Mouse (Mus musculus) megakaryocyte progenitor cell, adult 5-6 weeks (primary cell): ENCODE measurements around the gene Mpv17l2. TPM values are rescaled to one million over a fixed set of nuclear protein-coding genes. Genes with fewer than 3 reads are reported as not detected.

Experiments
- ATAC-seq: replicated peaks from 2 replicates; pipeline ENCODE4 v1.8.0; 2016; ENCODE audit warnings: mild to moderate bottlenecking, moderate TSS enrichment, inconsistent platforms; ENCODE audit not compliant: poor library complexity
- total RNA-seq, 2 experiments: library from RNA; stranded (forward) in 1 of 2; stranded (reverse) in 1 of 2; fragments of 157-497, 149-512 nt in 1 of 2; fragments of 200-1000 nt in 1 of 2; gene quantifications; 2 replicates each; pipeline versions ENCODE4 v1.2.3 to v1.2.4; 2015 to 2017

The Mpv17l2 gene
- total RNA-seq, 2 experiments from 2014 or later = 10.2 to 41.4 TPM

DNA sequence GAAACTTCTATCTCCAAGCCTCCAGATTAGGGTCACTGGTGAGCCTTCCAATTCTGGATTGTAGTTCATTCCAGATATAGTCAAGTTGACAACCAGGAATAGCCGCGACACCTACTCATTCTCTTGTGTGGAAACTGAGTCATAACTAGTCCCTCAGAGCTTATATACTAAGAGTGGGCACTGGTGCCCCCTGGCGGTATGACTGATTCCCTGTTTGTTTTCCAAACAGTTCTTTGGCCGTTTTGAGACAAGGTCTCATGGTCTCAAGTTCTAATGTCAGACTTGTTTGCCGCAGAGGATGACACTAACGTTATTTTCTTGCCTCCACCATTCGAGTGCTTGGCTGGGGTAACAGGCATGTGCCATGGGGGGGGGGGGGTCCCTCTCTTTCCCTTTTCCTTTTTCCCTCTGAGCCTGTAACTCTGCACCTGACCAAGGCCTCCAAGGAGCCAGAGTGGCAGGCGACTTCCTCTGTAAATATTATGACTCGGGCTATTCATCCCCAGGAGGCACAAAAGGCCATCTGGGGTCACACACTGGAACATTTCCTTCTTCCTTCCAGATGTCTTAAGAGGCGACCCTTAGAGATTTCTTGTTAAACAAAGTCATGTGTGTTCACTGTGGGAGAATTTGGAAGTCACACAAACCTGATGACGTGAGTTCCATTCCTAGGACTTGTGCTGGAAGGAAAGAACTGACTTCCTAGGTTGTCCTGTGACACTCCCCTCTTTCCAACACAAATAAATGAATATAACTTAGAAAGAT is 8.6 kb downstream of the Mpv17l2 start:
- ATAC-seq = no peak

DNA sequence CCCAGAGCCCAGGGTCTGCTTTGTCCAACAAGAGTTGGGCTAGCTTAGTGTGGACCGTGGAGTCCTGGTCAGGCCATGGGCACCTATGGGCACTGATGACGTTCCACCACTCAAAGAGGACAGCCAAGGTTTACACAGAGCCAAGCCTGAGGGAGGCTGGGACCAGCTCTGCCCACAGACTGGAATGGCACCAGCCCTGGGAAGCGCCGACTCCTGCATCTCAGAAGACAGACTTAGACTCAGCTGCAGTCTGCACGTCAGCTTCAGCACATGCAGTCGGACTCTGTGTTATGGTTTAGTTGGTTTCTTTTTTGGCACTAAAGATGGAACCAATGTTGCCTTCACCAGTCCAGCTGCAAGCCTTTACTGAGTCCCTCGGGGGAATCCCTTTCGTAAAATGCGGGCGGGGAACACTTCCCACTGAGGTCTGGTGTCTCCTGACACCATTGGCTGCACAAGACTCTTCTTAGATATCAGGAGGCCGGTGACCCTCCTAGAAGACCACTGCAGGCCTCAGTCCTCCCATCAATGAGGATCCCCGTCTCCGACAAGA is 10.5 kb downstream of the Mpv17l2 start:
- no peak for ATAC-seq

- ATAC-seq = no peak
Measured at GRCm38 (mm10) chr8:70749097-70749674, 11.6 kb downstream of the Mpv17l2 start.

- ATAC-seq = no peak
Measured at GRCm38 (mm10) chr8:70748246-70749096, 12.3 kb downstream of the Mpv17l2 start.

- ATAC-seq = no peak
Measured at GRCm38 (mm10) chr8:70747211-70747890, 13.4 kb downstream of the Mpv17l2 start.

DNA sequence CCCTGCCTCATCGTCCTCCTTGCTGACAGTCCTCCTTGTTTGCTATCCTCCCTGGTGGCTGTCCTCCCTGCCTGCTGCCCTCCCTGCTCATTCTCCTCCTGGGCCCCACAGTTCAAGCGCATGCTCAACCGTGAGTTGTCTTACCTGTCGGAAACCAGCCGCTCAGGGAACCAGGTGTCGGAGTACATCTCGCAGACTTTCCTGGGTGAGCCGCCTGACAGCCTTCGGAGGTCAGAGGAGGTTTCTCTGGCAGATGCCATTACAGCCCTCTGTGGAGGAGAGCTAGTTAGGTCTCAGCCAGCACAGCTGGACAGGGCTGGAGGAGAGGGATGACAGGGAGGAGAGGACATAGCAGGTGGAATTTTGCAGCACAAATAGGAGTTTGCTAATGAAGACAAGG is 14.1 kb downstream of the Mpv17l2 start:
- no peak for ATAC-seq

DNA sequence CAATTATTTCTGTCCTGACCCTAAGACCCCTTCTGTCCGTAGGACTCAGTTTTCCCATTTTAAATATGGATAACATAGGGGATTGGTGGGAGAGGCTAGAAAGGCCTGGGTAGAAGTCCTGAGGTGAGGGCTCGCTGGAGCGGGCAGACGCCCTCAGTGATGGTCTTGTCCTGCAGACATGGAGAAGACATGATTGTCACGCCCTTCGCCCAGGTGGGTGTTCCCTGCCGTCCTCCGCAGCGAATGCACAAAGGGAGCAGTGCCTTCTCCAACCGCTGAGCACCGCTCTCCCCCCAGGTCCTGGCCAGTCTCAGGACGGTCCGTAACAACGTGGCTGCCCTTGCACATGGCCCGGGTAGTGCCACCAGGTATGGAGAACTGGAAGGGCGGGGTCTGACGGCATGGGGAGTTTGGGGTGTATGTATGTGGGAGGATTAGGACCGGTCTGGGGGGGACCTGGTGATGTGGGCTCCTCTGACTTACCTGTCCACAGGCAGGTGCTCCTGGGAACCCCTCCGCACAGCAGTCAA is 15.0 kb downstream of the Mpv17l2 start:
- no peak for ATAC-seq

- ATAC-seq = no peak
Measured at GRCm38 (mm10) chr8:70744806-70745205, 15.9 kb downstream of the Mpv17l2 start.

DNA sequence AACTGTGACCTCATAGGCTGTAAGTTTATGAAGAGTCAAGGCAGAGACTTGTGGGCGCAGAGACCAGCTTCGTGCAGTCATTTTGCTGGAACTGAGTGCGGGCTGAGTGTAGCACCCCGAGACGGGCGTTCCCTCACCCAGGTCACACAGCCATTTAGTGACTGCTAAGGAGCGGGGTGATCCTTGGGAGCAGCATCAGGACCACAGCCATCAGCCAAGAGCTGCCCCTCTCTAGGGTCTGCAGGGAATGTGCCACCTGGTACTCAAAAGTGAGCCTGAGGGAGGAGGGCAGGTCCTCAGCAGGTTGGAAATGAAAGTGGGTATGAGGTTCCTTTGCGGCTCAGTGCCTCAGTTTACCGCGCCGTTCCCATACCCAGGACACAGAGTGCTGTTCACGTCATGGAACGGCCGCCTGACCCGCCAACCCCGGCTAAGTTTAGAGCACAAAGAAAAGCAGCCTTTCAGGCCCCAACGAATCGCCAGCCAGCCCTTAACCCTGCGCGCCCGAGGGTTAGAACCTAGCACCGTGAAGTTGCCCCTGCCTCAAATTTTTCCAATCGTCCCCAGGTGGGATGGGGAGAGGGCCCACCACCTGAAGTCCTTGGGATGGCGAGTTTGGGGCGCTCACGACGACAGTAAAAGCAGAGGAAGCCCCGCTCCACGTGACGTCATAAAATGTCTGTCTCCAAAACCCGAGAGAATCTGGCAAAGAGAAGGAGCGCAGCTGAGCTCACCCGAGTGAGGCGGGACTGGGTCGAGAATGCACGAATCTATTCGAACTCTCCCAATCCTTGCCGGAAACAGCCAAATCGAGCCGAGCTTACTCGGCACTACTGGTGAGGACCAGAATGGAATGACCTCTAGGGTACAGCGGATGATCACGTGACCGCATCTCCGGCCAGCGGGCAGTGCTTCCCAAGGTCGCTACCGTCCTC is 16.8 kb downstream of the Mpv17l2 start:
- 0 out of 2 replicates have a peak, but pooled peaks have one; percentile 26 for ATAC-seq

DNA sequence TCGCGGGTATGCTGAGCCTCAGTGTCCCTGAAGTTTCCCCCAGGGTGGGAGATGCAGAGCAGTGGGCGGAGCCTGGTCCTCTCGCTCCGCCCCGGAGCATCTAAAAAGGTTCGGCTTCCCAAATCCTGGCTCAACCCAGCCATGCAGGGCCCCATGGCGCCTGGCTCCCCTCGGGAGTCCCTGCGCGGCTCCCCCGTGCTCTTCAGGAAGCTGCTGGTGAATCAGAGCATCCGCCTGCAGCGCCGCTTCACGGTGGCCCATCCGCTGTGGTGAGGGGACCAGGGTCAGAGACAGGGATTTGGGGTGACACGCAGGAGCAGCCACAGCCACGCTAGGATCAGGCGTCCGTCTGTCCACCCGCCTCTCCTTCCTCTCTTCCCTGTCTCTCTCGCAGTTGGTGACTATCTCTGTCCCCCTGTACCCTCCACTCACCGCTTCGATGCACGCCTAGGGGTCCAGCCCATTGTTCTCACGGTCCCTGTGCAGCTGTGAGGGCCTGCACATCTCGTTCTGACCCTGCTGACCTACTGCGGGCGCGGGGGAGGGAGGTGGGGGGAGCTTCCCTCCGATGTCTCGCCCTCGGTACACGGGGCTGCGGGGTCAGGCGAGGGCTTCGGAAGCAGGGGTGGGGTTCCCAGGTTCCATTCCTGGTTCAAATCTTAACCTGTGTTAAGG is 17.6 kb downstream of the Mpv17l2 start:
- no peak; the same call in 1 of the 2 replicates for ATAC-seq

- ATAC-seq = no peak
Measured at GRCm38 (mm10) chr8:70742176-70742575, 18.6 kb downstream of the Mpv17l2 start.

DNA sequence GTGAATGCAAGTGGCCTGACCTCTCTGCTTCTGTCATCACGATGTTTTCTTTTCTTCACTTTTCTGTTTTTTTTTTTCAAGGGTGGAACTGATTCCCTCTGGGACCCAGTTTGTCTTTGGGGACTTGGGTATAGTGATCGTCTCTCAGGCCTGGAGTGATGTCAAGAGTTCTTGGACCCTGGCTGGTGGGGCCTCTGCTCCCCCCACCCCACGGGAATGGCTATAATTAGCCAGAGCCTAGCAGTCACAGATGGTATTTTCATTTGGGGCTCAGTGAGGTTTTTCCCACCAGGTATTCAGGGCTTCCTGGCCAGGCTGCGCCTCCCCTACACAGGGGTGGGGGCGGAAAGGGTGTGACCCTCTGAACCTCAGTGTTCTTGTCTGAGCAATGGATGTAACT is 19.1 kb downstream of the Mpv17l2 start:
- ATAC-seq = no peak

DNA sequence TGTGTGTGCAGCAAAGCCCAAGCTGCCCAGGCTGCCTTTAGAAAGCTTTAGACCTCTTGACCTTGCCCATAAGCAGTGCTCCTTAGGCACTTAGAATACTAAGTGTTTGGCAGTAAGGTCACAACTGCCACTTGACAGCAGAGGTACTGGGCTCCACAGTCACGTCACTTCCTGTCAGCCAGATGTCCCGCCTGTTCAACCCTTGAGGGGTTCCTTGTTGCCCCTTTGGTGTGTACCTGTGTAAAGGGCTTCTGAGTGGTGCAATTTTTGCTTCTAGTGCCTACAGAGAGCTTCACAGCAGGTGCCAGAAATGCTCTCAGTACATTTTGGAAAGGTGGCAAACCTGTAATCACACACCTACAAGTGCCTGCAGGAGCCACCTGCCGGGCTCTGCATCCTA is 22.5 kb downstream of the Mpv17l2 start:
- no peak for ATAC-seq

- ATAC-seq = no peak
Measured at GRCm38 (mm10) chr8:70737705-70738104, 23.0 kb downstream of the Mpv17l2 start.

DNA sequence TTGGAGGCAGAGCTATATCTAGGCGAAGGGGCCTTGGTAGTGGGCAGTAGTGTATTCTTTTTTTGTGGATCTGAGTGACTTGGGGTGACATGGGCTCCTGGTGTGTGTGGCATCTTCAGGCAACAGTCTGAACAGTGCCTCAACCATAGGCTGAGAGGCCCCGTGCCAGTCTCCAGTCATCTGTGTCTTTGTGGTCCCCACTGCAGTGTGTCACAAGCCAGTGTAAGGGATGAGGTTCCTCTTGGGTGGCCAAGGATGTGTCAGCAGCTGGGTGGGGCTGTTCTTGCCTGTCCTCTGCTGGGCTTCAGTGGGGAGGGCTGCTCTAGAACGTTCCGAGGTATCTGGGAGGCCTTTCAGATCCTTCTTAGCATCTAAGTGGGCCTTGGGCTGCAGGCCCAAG is 29.8 kb downstream of the Mpv17l2 start:
- ATAC-seq = 0 out of 2 replicates have a peak, but pooled peaks have one; percentile 15

DNA sequence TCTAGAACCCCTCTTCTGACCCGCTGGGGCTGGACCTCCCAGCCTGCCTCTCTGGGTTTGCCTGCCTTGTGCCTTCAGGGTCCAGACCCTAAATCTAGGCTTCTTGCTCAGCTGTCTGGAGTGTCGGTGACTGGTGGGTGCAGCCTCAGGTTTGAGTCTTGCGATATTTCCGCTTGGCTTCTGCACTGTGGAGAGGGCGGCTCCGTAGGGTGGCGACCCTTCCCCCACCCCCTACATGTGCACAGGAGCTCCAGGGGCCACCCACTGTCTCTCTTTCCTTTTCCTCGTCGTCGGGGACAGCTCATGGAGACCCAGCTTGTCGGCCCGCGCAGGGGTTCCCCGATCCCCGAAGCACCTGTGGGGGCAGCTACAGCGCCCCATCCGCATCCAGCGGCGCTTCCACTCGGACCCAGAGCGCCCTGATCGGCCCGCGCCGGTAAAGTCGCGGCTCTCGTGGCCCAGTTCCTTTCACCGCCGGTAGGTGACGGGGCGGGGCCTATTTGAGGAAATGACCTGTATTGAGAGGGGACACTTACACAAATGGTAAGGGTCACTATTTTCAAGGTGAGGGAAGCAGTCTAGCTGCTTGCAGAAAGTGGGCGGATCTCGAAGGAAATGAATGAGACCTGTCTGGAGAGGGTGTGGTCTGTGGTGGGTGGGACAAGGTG is 30.8 kb downstream of the Mpv17l2 start:
- ATAC-seq = peak; percentile 83

GRCm38 (mm10) chr8:70726721-70727120 is 34.0 kb downstream of the Mpv17l2 start:
- no peak for ATAC-seq

DNA sequence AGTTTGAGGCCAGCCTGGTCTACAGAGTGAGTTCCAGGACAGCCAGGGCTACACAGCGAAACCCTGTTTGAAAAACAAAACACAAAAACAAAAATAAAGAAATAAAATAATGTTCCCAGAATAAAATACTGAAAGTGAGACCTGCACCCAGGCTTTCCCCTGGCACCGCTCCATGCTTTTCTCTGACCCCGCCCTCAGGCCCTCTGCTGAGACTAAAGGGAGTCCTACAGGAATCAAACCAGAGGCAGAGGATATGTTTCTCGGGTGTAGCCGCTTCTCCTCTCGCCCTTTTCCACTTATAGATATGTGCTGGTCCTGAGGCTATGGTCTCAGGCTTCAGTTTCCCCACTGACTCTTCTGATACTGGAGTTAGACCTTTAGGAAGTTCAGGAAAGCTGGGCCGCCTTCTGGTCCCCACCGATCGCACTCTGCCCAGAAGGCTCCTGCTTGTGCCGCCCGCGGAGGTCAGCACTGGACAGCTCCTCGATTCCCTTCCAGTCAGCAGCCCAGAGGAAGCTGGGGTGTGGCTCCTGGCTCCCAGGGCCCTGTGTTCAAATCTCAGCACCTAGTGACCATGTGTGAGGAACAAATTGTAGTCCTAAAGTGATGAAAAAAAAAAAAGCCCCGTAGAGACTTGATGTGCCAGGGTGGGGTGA is 34.8 kb downstream of the Mpv17l2 start:
- peak; percentile 49; the same call in 1 of the 2 replicates for ATAC-seq
